Mouse (Mus musculus) forebrain, postnatal 0 days (tissue): ENCODE results near the gene Srsf2. TPM values are rescaled to one million over a fixed set of nuclear protein-coding genes. Genes with fewer than 3 reads are reported as not detected.

Experiments
- ATAC-seq: fragments of 200-750 bp; cut with Nextera tagmentation; 2 replicates; pipeline ENCODE4 v1.8.0; 2017; ENCODE audit warnings: mild to moderate bottlenecking, moderate library complexity
- DNase-seq: peaks from one replicate; pipeline ENCODE4 v3.0.0-alpha.2; 2015
- H3K27ac ChIP-seq: fragments of 300-500 bp; sonication (generic); 2 replicates; pipeline ENCODE4 v1.5.1; 2014; ENCODE audit warnings: low read depth, mild to moderate bottlenecking, antibody characterized with exemption, low read length, moderate library complexity, mixed read lengths
- H3K27me3 ChIP-seq: fragments of 300-500 bp; sonication (generic); 2 replicates; pipeline ENCODE4 v1.6.1; 2014; ENCODE audit warnings: mild to moderate bottlenecking, low read length, mixed read lengths; ENCODE audit not compliant: insufficient read depth
- H3K36me3 ChIP-seq: fragments of 300-500 bp; sonication (generic); 2 replicates; pipeline ENCODE4 v1.6.1; 2014; ENCODE audit warnings: mild to moderate bottlenecking, moderate library complexity; ENCODE audit not compliant: insufficient read depth
- H3K4me1 ChIP-seq: fragments of 300-500 bp; sonication (generic); 2 replicates; pipeline ENCODE4 v1.6.1; 2014; ENCODE audit warnings: antibody characterized with exemption; ENCODE audit not compliant: insufficient read depth
- H3K4me2 ChIP-seq: fragments of 300-500 bp; sonication (generic); 2 replicates; pipeline ENCODE4 v1.6.1; 2014; ENCODE audit warnings: low read depth, mild to moderate bottlenecking, moderate library complexity
- H3K4me3 ChIP-seq: fragments of 300-500 bp; sonication (generic); 2 replicates; pipeline ENCODE4 v1.5.1; 2014; ENCODE audit warnings: low read depth, low read length, mixed read lengths
- H3K9ac ChIP-seq: fragments of 300-500 bp; sonication (generic); 2 replicates; pipeline ENCODE4 v1.6.1; 2014; ENCODE audit warnings: mild to moderate bottlenecking
- H3K9me3 ChIP-seq: fragments of 300-500 bp; sonication (generic); 2 replicates; pipeline ENCODE4 v1.6.1; 2016; ENCODE audit warnings: low read length
- CTCF ChIP-seq: sonication (generic); IDR thresholded peaks from 2 replicates; pipeline ENCODE4 v1.5.1; 2016; ENCODE audit warnings: antibody characterized with exemption, control low read depth, low read depth
- WGBS: fragments of 180-500 bp; shearing (Covaris S2); extraction: QIAGEN DNeasy Blood & Tissue Kit; methylation state at CpG from one replicate; pipeline ENCODE4 v1.1.7; 2014; 5-methylcytosine and 5-hydroxymethylcytosine counted together
- polyA plus RNA-seq: library from polyadenylated mRNA; unstranded; fragments of >200 nt; fragmentation: Nextera tagmentation; extraction: Ambion mirVana; gene quantifications from 2 replicates; pipeline ENCODE4 v1.2.1, GENCODE M21; 2015
- total RNA-seq: library from RNA; depleted of rRNA; stranded (reverse); fragments of >200 nt; gene quantifications from 2 replicates; pipeline ENCODE4 v1.2.3, GENCODE M21; 2014

The Srsf2 gene
- total and polyA plus RNA-seq, 2 experiments from 2014 or later = 262 to 477 TPM

GRCm38 (mm10) chr11:116854279-116854678, 1.4 kb upstream of the Srsf2 start:
- Histone ChIP-seq H3K4me3 (peak overlapping the region; percentile 99), H3K36me3 (peaks cover 4% of the 10 kb centered on the region), H3K4me1 (peaks cover 20% of the 10 kb centered on the region), H3K4me2 (peak overlapping the region; percentile 72), H3K9me3 (no peaks in the 10 kb centered on the region), H3K27ac (peak overlapping the region; percentile 99; the same call in 1 of the 2 replicates), H3K9ac (peak overlapping the region; percentile 95), H3K27me3 (no peaks in the 10 kb centered on the region)
- ATAC-seq = no peak
- no peak for DNase-seq
- WGBS = 45% methylated on average over 10 of the region's 10 CpGs
- TF ChIP-seq CTCF = no peak

- Histone ChIP-seq H3K4me1 (peaks cover 20% of the 10 kb centered on the region), H3K27me3 (no peaks in the 10 kb centered on the region)
These were observed 626 bp upstream of the Srsf2 start for GRCm38 (mm10) chr11:116853512-116853928.

GRCm38 (mm10) chr11:116852291-116852890, 503 bp downstream of the Srsf2 start, which contains the start of gene Mfsd11:
Mfsd11 (plus strand) TSS chr11:116852440.
- peak; percentile 58 for ATAC-seq

More at GRCm38 (mm10) chr11:116853512-116853928, 626 bp upstream of the Srsf2 start:
- peaks cover 8% of the 10 kb centered on the region; the same call in 1 of the 2 replicates for H3K36me3 ChIP-seq
- DNase-seq (peak; percentile 97), ATAC-seq (peak; percentile 88)
- peak overlapping the region; percentile 95 for H3K9ac ChIP-seq
- under 1% methylated on average over 36 of the region's 36 CpGs for WGBS
- no peaks in the 10 kb centered on the region for H3K9me3 ChIP-seq
- H3K4me3 ChIP-seq = peak overlapping the region; percentile 99
- peak overlapping the region; percentile 99 for H3K27ac ChIP-seq
- no peak for TF ChIP-seq CTCF
- peak overlapping the region; percentile 72 for H3K4me2 ChIP-seq

GRCm38 (mm10) chr11:116851576-116852290, 1.2 kb downstream of the Srsf2 start:
- Histone ChIP-seq H3K4me2 (peak overlapping the region; percentile 76), H3K27ac (peak overlapping the region; percentile 99), H3K9me3 (no peaks in the 10 kb centered on the region), H3K4me3 (peak overlapping the region; percentile 99), H3K9ac (peak overlapping the region; percentile 95), H3K27me3 (no peaks in the 10 kb centered on the region), H3K36me3 (peaks cover 9% of the 10 kb centered on the region), H3K4me1 (peaks cover 20% of the 10 kb centered on the region)
- no peak for ATAC-seq
- 1% methylated on average over 29 of the region's 29 CpGs for WGBS
- DNase-seq = no peak
- TF ChIP-seq CTCF = no peak

More at GRCm38 (mm10) chr11:116852291-116852890, 503 bp downstream of the Srsf2 start, which contains the start of gene Mfsd11:
- Histone ChIP-seq H3K9ac (peak within 1 kb of the TSS; percentile 95), H3K4me1 (peaks cover 20% of the 10 kb centered on the region), H3K4me2 (peak within 1 kb of the TSS; percentile 76), H3K9me3 (no peaks in the 10 kb centered on the region), H3K27ac (peak within 1 kb of the TSS; percentile 99), H3K27me3 (no peaks in the 10 kb centered on the region), H3K4me3 (peak within 1 kb of the TSS; percentile 99), H3K36me3 (peaks cover 9% of the 10 kb centered on the region)
- 4% methylated on average over 76 of the region's 91 CpGs for WGBS
- no peak for TF ChIP-seq CTCF
- peak; percentile 75 for DNase-seq

- peak overlapping the region; percentile 99 for H3K4me3 ChIP-seq
- DNase-seq (no peak), ATAC-seq (no peak)
- peak overlapping the region; percentile 95 for H3K9ac ChIP-seq
- H3K36me3 ChIP-seq = peaks cover 9% of the 10 kb centered on the region
- 20% methylated on average over 6 of the region's 6 CpGs for WGBS
- peak overlapping the region; percentile 76 for H3K4me2 ChIP-seq
- no peaks in the 10 kb centered on the region for H3K9me3 ChIP-seq
- H3K4me1 ChIP-seq = peaks cover 20% of the 10 kb centered on the region
- no peak overlapping the region for H3K27ac ChIP-seq
- no peak for TF ChIP-seq CTCF
- H3K27me3 ChIP-seq = no peaks in the 10 kb centered on the region
These were observed 1.9 kb downstream of the Srsf2 start for GRCm38 (mm10) chr11:116850833-116851477.

GRCm38 (mm10) chr11:116850085-116850484, 2.8 kb downstream of the Srsf2 start:
- ATAC-seq (no peak), DNase-seq (no peak)
- H3K27ac ChIP-seq = no peak overlapping the region
- no peaks in the 10 kb centered on the region for H3K27me3 ChIP-seq
- 45% methylated on average over 4 of the region's 4 CpGs for WGBS
- H3K9me3 ChIP-seq = no peaks in the 10 kb centered on the region
- no peak for TF ChIP-seq CTCF
- peaks cover 9% of the 10 kb centered on the region for H3K36me3 ChIP-seq
- peaks cover 18% of the 10 kb centered on the region for H3K4me1 ChIP-seq
- H3K4me2 ChIP-seq = peak overlapping the region; percentile 76; the same call in 1 of the 2 replicates
- H3K9ac ChIP-seq = no peak overlapping the region
- no peak overlapping the region for H3K4me3 ChIP-seq
